Mouse (Mus musculus): ENCODE measurements around the gene Pcna. TPM values are rescaled to one million over a fixed set of nuclear protein-coding genes. Genes with fewer than 3 reads are reported as not detected.
"Not testable (repeated sequence)": the region's sequence is repeated elsewhere in the genome, so short reads cannot be mapped to it uniquely, and the experiment has no call there.

Gene Pcna
- polyA plus RNA-seq, 1 experiment from 2014 or later, result 112 TPM

DNA sequence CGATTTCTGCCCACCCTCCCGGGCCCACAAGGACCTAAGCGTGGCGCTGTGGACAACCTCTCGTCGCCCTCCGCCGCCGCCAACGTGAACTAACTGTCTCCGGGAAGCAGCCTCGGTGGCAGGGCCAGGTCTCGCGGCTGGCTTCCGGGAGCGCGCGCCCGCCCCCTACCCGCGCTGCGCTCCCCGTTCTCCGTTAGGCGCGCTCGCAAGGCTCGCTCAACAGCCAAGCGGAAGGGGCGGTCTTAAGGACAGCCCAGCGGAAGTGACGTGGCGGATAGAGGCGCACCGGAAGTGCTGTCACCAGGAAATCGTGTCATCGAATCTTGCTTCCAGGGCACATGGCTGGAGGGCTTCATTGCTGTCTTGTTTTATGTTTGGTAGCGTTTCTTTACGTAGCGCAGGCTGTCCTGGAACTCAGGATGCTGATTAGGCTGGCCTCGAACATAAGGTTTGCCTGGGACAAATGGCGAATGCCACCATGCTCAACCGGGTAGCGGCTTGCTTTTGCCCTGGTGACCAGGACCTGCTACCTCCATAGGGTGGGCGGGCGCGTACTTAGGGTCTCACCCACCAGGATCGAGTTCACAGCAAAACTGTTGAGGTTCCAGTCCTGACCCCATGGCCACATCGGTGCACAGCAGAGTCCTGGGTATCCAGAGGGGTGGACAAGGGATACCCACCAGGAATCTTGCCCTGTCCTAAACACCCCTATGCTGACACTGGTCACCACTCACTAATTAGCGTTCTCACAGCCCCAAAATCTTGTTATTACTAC, 5.4 kb downstream of the Pcna start, which contains the start of gene Tmem230:
TSS of gene Tmem230 (minus strand) at position 269 of the 775 bp plus-strand sequence.
- H3K9ac ChIP-seq (ENCODE audit: low read depth, low read length), result peak within 1 kb of the TSS; percentile 76
- WGBS, result 3% methylated on average over 50 of the region's 50 CpGs
- no peaks in the 10 kb centered on the region; the same call in 1 of the 2 replicates for H3K36me3 ChIP-seq (ENCODE audit: control insufficient read depth, insufficient read depth, low read length)
- H3K4me2 ChIP-seq (ENCODE audit: low read length), result peak within 1 kb of the TSS; percentile 93
- ATAC-seq, result peak; percentile 94
- H3K27me3 ChIP-seq (replicated peaks; ENCODE audit: control insufficient read depth, insufficient read depth, low read length), result no peaks in the 10 kb centered on the region
- peak within 1 kb of the TSS; percentile 78 for H3K27ac ChIP-seq (ENCODE audit: low read depth, low read length)
- H3K9me3 ChIP-seq (ENCODE audit: control insufficient read depth, low read length), result no peaks in the 10 kb centered on the region
- peaks cover 23% of the 10 kb centered on the region for H3K4me1 ChIP-seq (ENCODE audit: control insufficient read depth, insufficient read depth, low read depth, low read length)
- peak within 1 kb of the TSS; percentile 67 for H3K4me3 ChIP-seq (ENCODE audit: low read length)

DNA sequence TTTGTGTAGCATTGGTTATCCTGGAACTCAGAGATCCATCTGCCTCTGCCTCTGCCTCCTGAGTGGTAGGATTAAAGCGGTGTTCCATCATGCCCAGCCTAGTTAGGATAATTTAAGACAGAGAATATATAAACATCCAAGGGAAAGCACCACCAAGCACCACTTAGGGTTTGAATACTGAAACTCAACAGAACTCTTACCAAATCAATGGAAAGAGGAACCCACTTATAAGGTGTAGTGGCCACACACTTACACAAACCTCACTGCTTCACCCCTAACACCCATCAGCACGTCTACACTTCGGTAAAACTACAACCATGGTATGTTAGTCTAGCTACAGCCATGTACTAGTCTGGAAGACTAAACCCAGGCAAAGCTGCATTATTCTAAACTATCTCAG, 9.7 kb downstream of the Pcna start:
- H3K4me2 ChIP-seq (ENCODE audit: low read length), result no peak overlapping the region
- no peak overlapping the region for H3K4me3 ChIP-seq (ENCODE audit: low read length)
- no peaks in the 10 kb centered on the region for H3K27me3 ChIP-seq (replicated peaks; ENCODE audit: control insufficient read depth, insufficient read depth, low read length)
- 98% methylated on average over 3 of the region's 3 CpGs for WGBS
- no peak overlapping the region for H3K9ac ChIP-seq (ENCODE audit: low read depth, low read length)
- no peaks in the 10 kb centered on the region for H3K9me3 ChIP-seq (ENCODE audit: control insufficient read depth, low read length)
- no peak for ATAC-seq
- H3K27ac ChIP-seq (ENCODE audit: low read depth, low read length), result no peak overlapping the region
- H3K36me3 ChIP-seq (ENCODE audit: control insufficient read depth, insufficient read depth, low read length), result no peaks in the 10 kb centered on the region
- peaks cover 12% of the 10 kb centered on the region for H3K4me1 ChIP-seq (ENCODE audit: control insufficient read depth, insufficient read depth, low read depth, low read length)

DNA sequence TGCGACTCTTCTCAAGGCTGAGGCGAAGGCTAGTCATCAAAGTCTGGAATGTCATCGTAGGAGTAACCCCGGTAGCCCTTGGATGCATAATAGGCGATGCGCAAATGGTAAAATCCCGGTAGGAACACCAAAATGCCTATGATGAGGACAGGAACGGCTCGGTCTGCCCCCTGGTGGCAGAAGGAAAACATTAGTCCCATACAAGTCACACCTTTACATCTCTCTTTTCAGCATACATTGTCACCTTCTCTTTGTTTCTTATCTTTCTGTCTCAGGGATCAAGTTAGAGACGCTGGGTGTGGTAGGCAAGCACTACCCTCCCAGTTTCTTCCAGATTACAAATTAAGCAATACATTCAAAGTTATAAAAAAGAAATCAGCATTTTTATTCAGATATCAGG, 12.7 kb downstream of the Pcna start:
- ATAC-seq, result peak; percentile 48; the same call in 1 of the 2 replicates
- 16% methylated on average over 5 of the region's 10 CpGs for WGBS
- not testable (repeated sequence) for H3K36me3 ChIP-seq (ENCODE audit: control insufficient read depth, insufficient read depth, low read length); H3K4me2 ChIP-seq (ENCODE audit: low read length); H3K4me3 ChIP-seq (ENCODE audit: low read length); H3K27ac ChIP-seq (ENCODE audit: low read depth, low read length); H3K27me3 ChIP-seq (replicated peaks; ENCODE audit: control insufficient read depth, insufficient read depth, low read length); H3K9me3 ChIP-seq (ENCODE audit: control insufficient read depth, low read length); H3K4me1 ChIP-seq (ENCODE audit: control insufficient read depth, insufficient read depth, low read depth, low read length); H3K9ac ChIP-seq (ENCODE audit: low read depth, low read length)

DNA sequence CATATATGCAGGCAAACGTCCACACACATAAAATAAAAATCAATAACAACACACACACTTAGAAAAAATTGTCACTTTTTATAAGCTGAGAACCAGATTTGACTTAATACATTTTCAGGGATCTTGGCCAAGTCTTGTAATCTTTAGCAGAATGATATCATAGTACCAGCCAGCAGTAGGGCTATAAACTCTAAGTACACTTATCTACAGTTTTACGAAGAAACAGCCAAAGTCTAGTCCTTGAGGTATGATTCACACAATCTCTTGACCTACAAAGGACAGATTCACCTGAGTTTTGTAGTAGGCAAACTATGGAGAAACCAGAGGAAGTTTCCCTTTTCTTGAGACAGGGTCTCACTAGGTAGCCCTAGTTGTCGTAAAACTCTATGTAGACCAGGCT, 13.7 kb downstream of the Pcna start:
- 93% methylated on average over 3 of the region's 3 CpGs for WGBS
- not testable (repeated sequence) for H3K27me3 ChIP-seq (replicated peaks; ENCODE audit: control insufficient read depth, insufficient read depth, low read length); H3K27ac ChIP-seq (ENCODE audit: low read depth, low read length); H3K4me3 ChIP-seq (ENCODE audit: low read length); H3K9me3 ChIP-seq (ENCODE audit: control insufficient read depth, low read length); ATAC-seq; H3K4me1 ChIP-seq (ENCODE audit: control insufficient read depth, insufficient read depth, low read depth, low read length); H3K36me3 ChIP-seq (ENCODE audit: control insufficient read depth, insufficient read depth, low read length); H3K4me2 ChIP-seq (ENCODE audit: low read length); H3K9ac ChIP-seq (ENCODE audit: low read depth, low read length)

DNA sequence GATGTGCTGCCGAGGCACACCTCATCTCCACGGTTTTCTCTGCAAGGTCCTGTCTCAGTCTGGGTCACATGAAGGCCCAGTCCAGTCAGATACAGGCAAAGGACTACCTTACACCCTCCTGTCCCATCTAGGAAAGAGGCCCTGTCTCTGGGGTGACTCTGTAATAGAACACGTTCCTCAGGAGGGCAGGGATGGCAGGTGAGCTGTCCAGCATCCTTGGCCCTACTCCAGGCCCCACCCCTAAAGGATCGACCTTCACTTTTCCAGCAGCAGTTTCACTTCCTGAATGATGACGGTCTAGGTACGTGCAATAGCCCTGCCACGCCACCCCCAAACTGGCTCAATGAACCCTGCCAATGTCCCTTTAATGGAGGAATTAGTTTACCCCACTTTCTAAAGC, 17.1 kb downstream of the Pcna start:
- Histone ChIP-seq H3K9me3 (ENCODE audit: control insufficient read depth, low read length) (no peaks in the 10 kb centered on the region), H3K36me3 (ENCODE audit: control insufficient read depth, insufficient read depth, low read length) (no peaks in the 10 kb centered on the region), H3K27ac (ENCODE audit: low read depth, low read length) (no peak overlapping the region), H3K9ac (ENCODE audit: low read depth, low read length) (no peak overlapping the region), H3K4me2 (ENCODE audit: low read length) (no peak overlapping the region), H3K4me1 (ENCODE audit: control insufficient read depth, insufficient read depth, low read depth, low read length) (no peaks in the 10 kb centered on the region), H3K27me3 (replicated peaks; ENCODE audit: control insufficient read depth, insufficient read depth, low read length) (no peaks in the 10 kb centered on the region), H3K4me3 (ENCODE audit: low read length) (no peak overlapping the region)
- ATAC-seq, result no peak
- 84% methylated on average over 7 of the region's 7 CpGs for WGBS

GRCm38 (mm10) chr2:132235291-132235690, 17.8 kb downstream of the Pcna start:
- WGBS, result 55% methylated on average over 2 of the region's 2 CpGs

GRCm38 (mm10) chr2:132233985-132234765, 18.9 kb downstream of the Pcna start:
- no peak overlapping the region for H3K9ac ChIP-seq (ENCODE audit: low read depth, low read length)

More at GRCm38 (mm10) chr2:132235291-132235690, 17.8 kb downstream of the Pcna start:
- no peak for ATAC-seq
- Histone ChIP-seq H3K27me3 (replicated peaks; ENCODE audit: control insufficient read depth, insufficient read depth, low read length) (no peaks in the 10 kb centered on the region), H3K4me2 (ENCODE audit: low read length) (no peak overlapping the region), H3K4me1 (ENCODE audit: control insufficient read depth, insufficient read depth, low read depth, low read length) (no peaks in the 10 kb centered on the region), H3K27ac (ENCODE audit: low read depth, low read length) (no peak overlapping the region), H3K4me3 (ENCODE audit: low read length) (no peak overlapping the region), H3K9ac (ENCODE audit: low read depth, low read length) (no peak overlapping the region), H3K36me3 (ENCODE audit: control insufficient read depth, insufficient read depth, low read length) (no peaks in the 10 kb centered on the region), H3K9me3 (ENCODE audit: control insufficient read depth, low read length) (no peaks in the 10 kb centered on the region)

DNA sequence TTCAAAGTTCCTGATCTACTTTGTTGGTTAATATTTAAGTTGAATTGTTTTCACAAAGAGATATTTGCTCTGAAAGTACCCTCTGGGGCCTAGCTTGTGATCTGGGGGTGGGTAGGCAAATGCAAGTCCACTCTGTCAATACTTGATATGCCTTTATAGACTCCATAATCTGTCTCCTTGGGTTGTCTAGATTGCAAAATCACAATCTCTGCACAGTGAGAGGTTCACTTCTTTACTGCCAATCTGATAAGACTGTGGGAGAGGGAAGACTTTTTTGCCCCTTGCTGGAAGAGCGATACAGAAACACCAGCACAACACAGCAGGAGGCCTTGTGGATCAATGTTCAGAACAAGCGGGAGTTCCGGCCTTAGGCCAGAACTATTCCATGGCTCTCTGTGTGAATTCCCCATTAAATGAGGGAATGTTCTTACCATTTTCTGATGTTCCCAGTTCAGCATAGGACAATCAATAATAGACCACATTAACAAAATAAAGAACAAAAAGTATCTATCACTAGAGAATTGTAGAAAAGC, 20.6 kb downstream of the Pcna start:
- H3K27ac ChIP-seq (ENCODE audit: low read depth, low read length), result no peak overlapping the region

More at GRCm38 (mm10) chr2:132233985-132234765, 18.9 kb downstream of the Pcna start:
- H3K36me3 ChIP-seq (ENCODE audit: control insufficient read depth, insufficient read depth, low read length), result no peaks in the 10 kb centered on the region
- no peak for ATAC-seq
- H3K4me3 ChIP-seq (ENCODE audit: low read length), result no peak overlapping the region
- no peaks in the 10 kb centered on the region for H3K9me3 ChIP-seq (ENCODE audit: control insufficient read depth, low read length)
- no peaks in the 10 kb centered on the region for H3K27me3 ChIP-seq (replicated peaks; ENCODE audit: control insufficient read depth, insufficient read depth, low read length)
- no peak overlapping the region for H3K27ac ChIP-seq (ENCODE audit: low read depth, low read length)
- 73% methylated on average over 16 of the region's 16 CpGs for WGBS
- no peak overlapping the region for H3K4me2 ChIP-seq (ENCODE audit: low read length)
- H3K4me1 ChIP-seq (ENCODE audit: control insufficient read depth, insufficient read depth, low read depth, low read length), result no peaks in the 10 kb centered on the region

GRCm38 (mm10) chr2:132224359-132224758, 28.8 kb downstream of the Pcna start:
- no peaks in the 10 kb centered on the region for H3K4me1 ChIP-seq (ENCODE audit: control insufficient read depth, insufficient read depth, low read depth, low read length)
- no peak for ATAC-seq
- H3K27ac ChIP-seq (ENCODE audit: low read depth, low read length), result no peak overlapping the region
- 89% methylated on average over 4 of the region's 4 CpGs for WGBS
- H3K9ac ChIP-seq (ENCODE audit: low read depth, low read length), result no peak overlapping the region
- H3K9me3 ChIP-seq (ENCODE audit: control insufficient read depth, low read length), result no peaks in the 10 kb centered on the region
- H3K27me3 ChIP-seq (replicated peaks; ENCODE audit: control insufficient read depth, insufficient read depth, low read length), result no peaks in the 10 kb centered on the region
- H3K4me2 ChIP-seq (ENCODE audit: low read length), result no peak overlapping the region
- H3K4me3 ChIP-seq (ENCODE audit: low read length), result no peak overlapping the region
- no peaks in the 10 kb centered on the region for H3K36me3 ChIP-seq (ENCODE audit: control insufficient read depth, insufficient read depth, low read length)

More for the DNA sequence above, 20.6 kb downstream of the Pcna start:
- no peak for ATAC-seq
- no peak overlapping the region for H3K9ac ChIP-seq (ENCODE audit: low read depth, low read length)
- WGBS, result 72% methylated on average over 3 of the region's 3 CpGs
- no peaks in the 10 kb centered on the region for H3K36me3 ChIP-seq (ENCODE audit: control insufficient read depth, insufficient read depth, low read length)
- no peaks in the 10 kb centered on the region for H3K9me3 ChIP-seq (ENCODE audit: control insufficient read depth, low read length)
- H3K4me2 ChIP-seq (ENCODE audit: low read length), result no peak overlapping the region
- no peaks in the 10 kb centered on the region for H3K4me1 ChIP-seq (ENCODE audit: control insufficient read depth, insufficient read depth, low read depth, low read length)
- H3K27me3 ChIP-seq (replicated peaks; ENCODE audit: control insufficient read depth, insufficient read depth, low read length), result no peaks in the 10 kb centered on the region
- H3K4me3 ChIP-seq (ENCODE audit: low read length), result no peak overlapping the region

Data from hindbrain, embryonic 16.5 days (tissue).